Mouse (Mus musculus): ENCODE data around the gene Rapgef5. TPM values are rescaled to one million over a fixed set of nuclear protein-coding genes. Genes with fewer than 3 reads are reported as not detected.

Rapgef5 gene
- polyA plus RNA-seq, 1 experiment, result not detected

- no peak for TF ChIP-seq GATA1 (IDR thresholded peaks at IDR 0.05; ENCODE audit: low read length)
Observed at GRCm38 (mm10) chr12:117700927-117701326, 184.6 kb downstream of the Rapgef5 start.

GRCm38 (mm10) chr12:117702291-117702690 is 186.0 kb downstream of the Rapgef5 start:
- no peak for TF ChIP-seq GATA1 (IDR thresholded peaks at IDR 0.05; ENCODE audit: low read length)

GRCm38 (mm10) chr12:117702928-117703327 is 186.6 kb downstream of the Rapgef5 start:
- no peak for TF ChIP-seq GATA1 (IDR thresholded peaks at IDR 0.05; ENCODE audit: low read length)

- no peak for TF ChIP-seq GATA1 (IDR thresholded peaks at IDR 0.05; ENCODE audit: low read length)
Observed at GRCm38 (mm10) chr12:117703413-117703812, 187.1 kb downstream of the Rapgef5 start.

GRCm38 (mm10) chr12:117705308-117705707 is 189.0 kb downstream of the Rapgef5 start:
- TF ChIP-seq GATA1 (IDR thresholded peaks at IDR 0.05; ENCODE audit: low read length), result no peak

- no peak for TF ChIP-seq GATA1 (IDR thresholded peaks at IDR 0.05; ENCODE audit: low read length)
Observed at GRCm38 (mm10) chr12:117709280-117709679, 193.0 kb downstream of the Rapgef5 start.

GRCm38 (mm10) chr12:117712474-117712873 is 196.2 kb downstream of the Rapgef5 start:
- TF ChIP-seq GATA1 (IDR thresholded peaks at IDR 0.05; ENCODE audit: low read length), result no peak

- no peak for TF ChIP-seq GATA1 (IDR thresholded peaks at IDR 0.05; ENCODE audit: low read length)
Observed at GRCm38 (mm10) chr12:117713616-117714015, 197.3 kb downstream of the Rapgef5 start.

- no peak for TF ChIP-seq GATA1 (IDR thresholded peaks at IDR 0.05; ENCODE audit: low read length)
Observed at GRCm38 (mm10) chr12:117720794-117721747, 204.8 kb downstream of the Rapgef5 start.

GRCm38 (mm10) chr12:117721748-117722150 is 205.5 kb downstream of the Rapgef5 start:
- TF ChIP-seq GATA1 (IDR thresholded peaks at IDR 0.05; ENCODE audit: low read length), result no peak

GRCm38 (mm10) chr12:117725011-117725410 is 208.7 kb downstream of the Rapgef5 start:
- TF ChIP-seq GATA1 (IDR thresholded peaks at IDR 0.05; ENCODE audit: low read length), result no peak

- TF ChIP-seq GATA1 (IDR thresholded peaks at IDR 0.05; ENCODE audit: low read length), result no peak
Observed at GRCm38 (mm10) chr12:117727481-117728177, 211.3 kb downstream of the Rapgef5 start.

GRCm38 (mm10) chr12:117728178-117728611 is 211.9 kb downstream of the Rapgef5 start:
- no peak for TF ChIP-seq GATA1 (IDR thresholded peaks at IDR 0.05; ENCODE audit: low read length)

- TF ChIP-seq GATA1 (IDR thresholded peaks at IDR 0.05; ENCODE audit: low read length), result no peak
Observed at GRCm38 (mm10) chr12:117733611-117734010, 217.3 kb downstream of the Rapgef5 start.

- TF ChIP-seq GATA1 (IDR thresholded peaks at IDR 0.05; ENCODE audit: low read length), result no peak
Observed at GRCm38 (mm10) chr12:117736130-117736529, 219.9 kb downstream of the Rapgef5 start.

- no peak for TF ChIP-seq GATA1 (IDR thresholded peaks at IDR 0.05; ENCODE audit: low read length)
Observed at GRCm38 (mm10) chr12:117736928-117737327, 220.6 kb downstream of the Rapgef5 start.
